Mouse (Mus musculus) C2C12 (cell line): Measurements from ENCODE around the gene Fap.

Source experiments
- CEBPB ChIP-seq: IDR thresholded peaks from one replicate; pipeline ENCODE4 v1.6.1; 2011; ENCODE audit warnings: low read depth, mild to moderate bottlenecking, control low read depth, moderate library complexity
- CTCF ChIP-seq: IDR thresholded peaks from one replicate; pipeline ENCODE4 v1.5.1; 2011; ENCODE audit not compliant: control insufficient read depth, insufficient read depth, insufficient read length
- MAX ChIP-seq: IDR thresholded peaks from one replicate; pipeline ENCODE4 v1.6.1; 2011; ENCODE audit warnings: mild to moderate bottlenecking, control low read depth
- USF1 ChIP-seq: IDR thresholded peaks from one replicate; pipeline ENCODE4 v1.6.1; 2011; ENCODE audit warnings: low read depth, mild to moderate bottlenecking, control low read depth, moderate library complexity

DNA sequence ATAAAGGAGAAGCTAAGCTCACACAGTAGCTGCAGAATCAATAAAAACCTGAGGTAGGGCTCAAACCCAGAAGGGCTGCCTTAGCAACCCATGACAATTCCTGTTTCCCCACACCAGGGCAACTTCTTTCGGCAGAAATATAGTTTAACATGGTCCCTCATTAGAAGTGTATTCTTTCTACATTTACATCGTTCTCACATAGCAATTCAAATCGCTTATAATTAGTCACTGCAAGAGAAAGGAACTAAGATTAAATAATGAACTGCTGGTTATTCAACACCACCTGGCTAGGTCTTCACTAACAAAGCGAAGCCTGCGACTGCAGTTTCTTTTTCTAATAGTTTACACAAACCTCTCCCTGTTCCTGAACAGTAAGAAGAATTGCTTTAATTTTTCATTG, 66.7 kb downstream of the Fap start:
- TF ChIP-seq CTCF (no peak), CEBPB (no peak), MAX (no peak), USF1 (no peak)
